8 mouse cellular contexts compared by ENCODE assay signal in the genomic region with DNA sequence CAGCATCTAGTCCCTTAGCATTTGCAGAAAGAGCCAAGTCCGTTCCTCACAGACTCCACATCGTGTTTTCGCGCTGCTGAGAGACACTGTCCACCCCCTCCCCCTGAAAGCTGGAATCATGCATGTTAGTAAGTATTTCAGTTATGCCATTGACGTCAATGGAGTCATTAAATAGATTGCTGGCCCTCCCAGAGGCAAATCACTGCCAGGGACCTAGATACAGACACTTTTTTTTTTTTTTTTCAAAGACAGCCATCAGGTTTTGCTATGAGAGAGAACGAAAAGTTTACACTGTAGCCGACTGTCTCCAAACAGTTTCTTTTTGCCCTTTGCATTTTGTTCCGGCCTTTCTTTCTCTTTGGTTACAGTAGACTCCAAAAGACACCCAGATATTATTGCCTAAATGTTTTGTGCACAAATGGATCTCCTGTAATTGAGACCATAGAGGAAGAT.
A peak's percentile ranks its signal among the peaks of the same experiment; 100 is the strongest.
DNase-seq lines count a peak whose midpoint lies in the region; ATAC-seq lines count a peak whose summit lies in the region.

No protein-coding gene starts in this region.

- peak; percentile 38 to 46 for ATAC-seq in hematopoietic stem cell, adult 5-6 weeks (replicated peaks in 1 of 2; ENCODE audit: insufficient read depth in 1 of 2, low FRiP score in 2 of 2, low TSS enrichment in 1 of 2, low read depth in 1 of 2, poor library complexity in 2 of 2, severe bottlenecking in 2 of 2)

- DNase-seq in CD4-positive helper T cell, adult 2 months (ENCODE audit: low read depth, low spot score) = peak; percentile 71
- DNase-seq in adrenal gland, postnatal 4 days (ENCODE audit: low spot score in 2 of 2) = peak; percentile 14 to 45
- DNase-seq in frontal cortex, postnatal 14 days (ENCODE audit: low spot score in 2 of 2) = peak; percentile 53 to 60
- peak; percentile 40 for DNase-seq in left cerebral cortex, adult 11 months (ENCODE audit: low spot score)
- DNase-seq in lung, postnatal 10 days = peak; percentile 95
- DNase-seq in ovary, postnatal 36 days (ENCODE audit: low spot score) = peak; percentile 59
- DNase-seq in urinary bladder, postnatal 4 days (ENCODE audit: low spot score in 2 of 2) = peak; percentile 70 to 79

Comparison
In these comparisons a context has a peak if more than half of its experiments do, and no peak if none do; other contexts are left out.
1. Peak in every context shown above with its lines: DNase-seq and ATAC-seq.
2. DNase-seq: peak in every context shown above with its lines; median percentile 95 in lung, postnatal 10 days; 74 in urinary bladder, postnatal 4 days; 71 in CD4-positive helper T cell, adult 2 months; 59 in ovary, postnatal 36 days; 56 in frontal cortex, postnatal 14 days; 40 in left cerebral cortex, adult 11 months; 30 in adrenal gland, postnatal 4 days.